Comparison of ENCODE assay signal across 16 mouse cellular contexts in genomic region chr9:18508098-18508497, GRCm38 (mm10). TPM values are rescaled to one million over a fixed set of nuclear protein-coding genes. Genes with fewer than 3 reads are reported as not detected.
A peak's percentile ranks its signal among the peaks of the same experiment; 100 is the strongest.
DNase-seq lines count a peak whose midpoint lies in the region; ATAC-seq and TF ChIP-seq lines count a peak whose summit lies in the region.
"Had no signal": no experiment of that assay in that cellular context is flagged by ENCODE, and none has a peak within 500 bp of the region (broad histone marks: within the 10 kb centered on the region; RNA-seq: fewer than 3 reads in every experiment).

No protein-coding gene starts in this region.

- H3K9me3 ChIP-seq in embryonic facial prominence, embryonic 11.5 days (replicated peaks; ENCODE audit: control insufficient read depth, low read length), result no peaks in the 10 kb centered on the region
- no peaks in the 10 kb centered on the region for H3K9me3 ChIP-seq in embryonic facial prominence, embryonic 10.5 days
- H3K9me3 ChIP-seq in embryonic facial prominence, embryonic 14.5 days (ENCODE audit: control insufficient read depth, low read length), result no peaks in the 10 kb centered on the region

- no peaks in the 10 kb centered on the region for H3K27me3 ChIP-seq in embryonic facial prominence, embryonic 11.5 days (ENCODE audit: control insufficient read depth, insufficient read depth, low read length)
- H3K27me3 ChIP-seq in embryonic facial prominence, embryonic 10.5 days (replicated peaks; ENCODE audit: low read depth, poor library complexity, severe bottlenecking), result no peaks in the 10 kb centered on the region
- H3K27me3 ChIP-seq in embryonic facial prominence, embryonic 14.5 days (replicated peaks; ENCODE audit: control insufficient read depth, insufficient read depth, low read length), result no peaks in the 10 kb centered on the region

- no peaks in the 10 kb centered on the region for H3K36me3 ChIP-seq in embryonic facial prominence, embryonic 11.5 days (replicated peaks; ENCODE audit: control insufficient read depth, insufficient read depth, low read depth, low read length)
- no peaks in the 10 kb centered on the region for H3K36me3 ChIP-seq in embryonic facial prominence, embryonic 10.5 days (replicated peaks)
- no peaks in the 10 kb centered on the region for H3K36me3 ChIP-seq in embryonic facial prominence, embryonic 14.5 days (ENCODE audit: control insufficient read depth, insufficient read depth, low read length)

- no peak overlapping the region for H3K4me3 ChIP-seq in embryonic facial prominence, embryonic 11.5 days (ENCODE audit: low read depth, low read length)
- H3K4me3 ChIP-seq in embryonic facial prominence, embryonic 10.5 days, result no peak overlapping the region
- H3K4me3 ChIP-seq in left cerebral cortex, adult 2 months, result no peak overlapping the region
- no peak overlapping the region for H3K4me3 ChIP-seq in embryonic facial prominence, embryonic 14.5 days (ENCODE audit: low read depth, low read length)

- TF ChIP-seq CTCF in left cerebral cortex, adult 2 months (IDR thresholded peaks at IDR 0.05), result peak; percentile 38

- no peak overlapping the region for H3K27ac ChIP-seq in embryonic facial prominence, embryonic 11.5 days (replicated peaks; ENCODE audit: low read depth, low read length)
- H3K27ac ChIP-seq in embryonic facial prominence, embryonic 10.5 days (replicated peaks), result no peak overlapping the region
- H3K27ac ChIP-seq in left cerebral cortex, adult 2 months, result no peak overlapping the region
- no peak overlapping the region for H3K27ac ChIP-seq in embryonic facial prominence, embryonic 14.5 days (replicated peaks; ENCODE audit: low read depth, low read length)
- H3K27ac ChIP-seq: macrophage had no signal

- 46% methylated on average over 2 of the region's 2 CpGs for WGBS in embryonic facial prominence, embryonic 11.5 days
- 60% methylated on average over 2 of the region's 2 CpGs for WGBS in embryonic facial prominence, embryonic 10.5 days
- WGBS in embryonic facial prominence, embryonic 14.5 days, result 52% methylated on average over 2 of the region's 2 CpGs

- H3K4me2 ChIP-seq in embryonic facial prominence, embryonic 11.5 days (ENCODE audit: low read depth, low read length), result no peak overlapping the region
- H3K4me2 ChIP-seq in embryonic facial prominence, embryonic 14.5 days (ENCODE audit: low read depth, low read length), result no peak overlapping the region
- H3K4me2 ChIP-seq: heart, embryonic 11.5 days; liver, embryonic 11.5 days had no signal

- H3K4me1 ChIP-seq in embryonic facial prominence, embryonic 11.5 days (ENCODE audit: control insufficient read depth, insufficient read depth, low read length), result no peaks in the 10 kb centered on the region
- no peaks in the 10 kb centered on the region for H3K4me1 ChIP-seq in embryonic facial prominence, embryonic 10.5 days
- no peaks in the 10 kb centered on the region for H3K4me1 ChIP-seq in embryonic facial prominence, embryonic 14.5 days (ENCODE audit: control insufficient read depth, insufficient read depth, low read length)

- ATAC-seq in embryonic facial prominence, embryonic 11.5 days (replicated peaks; ENCODE audit: insufficient number of reproducible peaks, low FRiP score, low TSS enrichment, low read depth), result no peak
- no peak for ATAC-seq in embryonic facial prominence, embryonic 14.5 days (ENCODE audit: low read depth)
- ATAC-seq in frontal cortex, adult (ENCODE audit: low TSS enrichment), result no peak

- intact Hi-C loops in left cerebral cortex, adult 2 months (cut with DNase I), result loop anchor here (2.0 kb wide), 1 partner anchor 237 kb away; no protein-coding TSS in a partner anchor
- intact Hi-C loops in left cerebral cortex, postnatal 4 days (cut with DNase I), result no loop called here

- DNase-seq in embryonic facial prominence, embryonic 11.5 days (ENCODE audit: low spot score), result peak; percentile 7
- DNase-seq in embryonic facial prominence, embryonic 10.5 days (ENCODE audit: low spot score), result no peak
- no peak for DNase-seq in left cerebral cortex, adult 2 months (ENCODE audit: extremely low spot score in 1 of 2, low spot score in 2 of 2)
- DNase-seq in left cerebral cortex, postnatal 4 days, result no peak
- DNase-seq in A20 (ENCODE audit: low read depth, low spot score), result peak; percentile 3
- peak; percentile 4 for DNase-seq in embryonic facial prominence, embryonic 14.5 days (ENCODE audit: low spot score)
- no peak for DNase-seq in thymus, postnatal 4 days
- DNase-seq: thymus, postnatal 25 days had no signal

- no peak overlapping the region for H3K9ac ChIP-seq in embryonic facial prominence, embryonic 11.5 days (replicated peaks; ENCODE audit: low read length)
- H3K9ac ChIP-seq in embryonic facial prominence, embryonic 14.5 days (ENCODE audit: low read depth, low read length), result no peak overlapping the region

RNA-seq across cellular contexts. Expression of gene Mbd3l1, which starts 29.9 kb away (rescaled TPM):
- not detected in 2 replicates for polyA plus RNA-seq in embryonic facial prominence, embryonic 11.5 days (2014; fragmentation: Nextera tagmentation; extraction: Ambion mirVana)
- polyA plus RNA-seq in embryonic facial prominence, embryonic 10.5 days (2016; fragmentation: Nextera tagmentation; extraction: Ambion mirVana), result not detected in 2 replicates
- not detected for total RNA-seq in left cerebral cortex, adult 2 months (2021)
- total RNA-seq in left cerebral cortex, postnatal 4 days (2021), result not detected
- polyA plus RNA-seq in embryonic facial prominence, embryonic 14.5 days (2014; fragmentation: Nextera tagmentation; extraction: Ambion mirVana), result not detected in 2 replicates
- total RNA-seq: layer of hippocampus, adult 8-10 months had no signal
- polyA plus RNA-seq: C2C12; heart, embryonic 11.5 days; liver, embryonic 11.5 days; macrophage; neural tube, embryonic 11.5 days; spleen, adult 2 months had no signal

RNA-seq across cellular contexts. Expression of gene Zfp558, which starts 30.0 kb away (rescaled TPM):
- polyA plus RNA-seq in embryonic facial prominence, embryonic 11.5 days (2014; fragmentation: Nextera tagmentation; extraction: Ambion mirVana), result 11.6 and 15.9 TPM in 2 replicates
- polyA plus RNA-seq in embryonic facial prominence, embryonic 10.5 days (2016; fragmentation: Nextera tagmentation; extraction: Ambion mirVana), result 10.0 and 11.5 TPM in 2 replicates
- total RNA-seq in left cerebral cortex, adult 2 months (2021), result 1 to 10 TPM; 2.5 to 2.8 TPM
- 10 to 100 TPM; 20.8 to 21.6 TPM for total RNA-seq in left cerebral cortex, postnatal 4 days (2021)
- polyA plus RNA-seq in embryonic facial prominence, embryonic 14.5 days (2014; fragmentation: Nextera tagmentation; extraction: Ambion mirVana), result 4.4 and 5.2 TPM in 2 replicates

Comparison
In these comparisons a context has a peak if more than half of its experiments do, and no peak if none do; other contexts are left out.
1. DNase-seq: peak in embryonic facial prominence, embryonic 11.5 days (single experiment), A20 (single experiment) and embryonic facial prominence, embryonic 14.5 days (single experiment); none in embryonic facial prominence, embryonic 10.5 days (single experiment), left cerebral cortex, adult 2 months (0 of 2), left cerebral cortex, postnatal 4 days (single experiment) and thymus, postnatal 4 days (single experiment).